ENCODE assay signal across 8 mouse cellular contexts in genomic region chr11:98741622-98742396, GRCm38 (mm10). TPM values are rescaled to one million over a fixed set of nuclear protein-coding genes. Genes with fewer than 3 reads are reported as not detected.
DNase-seq lines count a peak whose midpoint lies in the region; ATAC-seq and TF ChIP-seq lines count a peak whose summit lies in the region.

No protein-coding gene starts in this region.

- ATAC-seq in intestine, embryonic 16.5 days = peak; percentile 62
- ATAC-seq in midbrain, postnatal 0 days (ENCODE audit: low FRiP score) = peak; percentile 69
- ATAC-seq in stomach, postnatal 0 days (ENCODE audit: low FRiP score, low TSS enrichment) = peak; percentile 80

- TF ChIP-seq EP300 in stomach, postnatal 0 days (optimal IDR thresholded peaks at IDR 0.05) = no peak

- DNase-seq in right cerebral cortex, adult 18-20 months = peak; percentile 82
- no peak for DNase-seq in right cerebral cortex, postnatal 36 days (ENCODE audit: low spot score in 2 of 2)
- peak; percentile 65 to 82 for DNase-seq in cerebellum, postnatal 4 days (ENCODE audit: low spot score in 2 of 2)
- peak; percentile 70 to 80 for DNase-seq in gastrocnemius, postnatal 36 days
- peak; percentile 37 for DNase-seq in liver, adult 2 months (ENCODE audit: extremely low read depth, low read depth, low spot score)
- peak; percentile 92 for DNase-seq in midbrain, postnatal 0 days (ENCODE audit: low spot score)
- DNase-seq in stomach, postnatal 0 days (ENCODE audit: low spot score) = peak; percentile 90

- H3K4me2 ChIP-seq in intestine, embryonic 16.5 days (ENCODE audit: low read depth, low read length) = peak overlapping the region; percentile 85
- peak overlapping the region; percentile 94 for H3K4me2 ChIP-seq in midbrain, postnatal 0 days (ENCODE audit: low read depth, low read length, poor library complexity, severe bottlenecking)
- H3K4me2 ChIP-seq in stomach, postnatal 0 days (replicated peaks; ENCODE audit: low read depth) = peak overlapping the region; percentile 87

- no peaks in the 10 kb centered on the region for H3K36me3 ChIP-seq in intestine, embryonic 16.5 days (ENCODE audit: control insufficient read depth, insufficient read depth, low read length)
- no peaks in the 10 kb centered on the region for H3K36me3 ChIP-seq in liver, adult 2 months (ENCODE audit: control insufficient read depth, insufficient read depth, low read length)
- H3K36me3 ChIP-seq in midbrain, postnatal 0 days (ENCODE audit: insufficient read depth, low read length) = no peaks in the 10 kb centered on the region
- no peaks in the 10 kb centered on the region for H3K36me3 ChIP-seq in stomach, postnatal 0 days (ENCODE audit: control insufficient read depth, insufficient read depth, low read length)

- peaks cover 14% of the 10 kb centered on the region; the same call in 1 of the 2 replicates for H3K79me2 ChIP-seq in liver, adult 2 months (ENCODE audit: control insufficient read depth, insufficient read depth, low read length)

- peak overlapping the region; percentile 99 for H3K9ac ChIP-seq in intestine, embryonic 16.5 days (ENCODE audit: low read depth, low read length)
- peak overlapping the region; percentile 93 for H3K9ac ChIP-seq in liver, adult 2 months (ENCODE audit: low read depth, low read length)
- H3K9ac ChIP-seq in midbrain, postnatal 0 days (replicated peaks; ENCODE audit: low read length, poor library complexity, severe bottlenecking) = peak overlapping the region; percentile 99
- H3K9ac ChIP-seq in stomach, postnatal 0 days (ENCODE audit: low read length) = peak overlapping the region; percentile 98

- no peak for TF ChIP-seq POLR2A in liver, adult 2 months (IDR thresholded peaks at IDR 0.05; ENCODE audit: extremely low read depth, insufficient read depth, low read length)

- WGBS in intestine, embryonic 16.5 days = under 1% methylated on average over 73 of the region's 86 CpGs
- WGBS in liver, adult 2 months = under 1% methylated on average over 65 of the region's 86 CpGs
- WGBS in midbrain, postnatal 0 days = 1% methylated on average over 56 of the region's 86 CpGs
- under 1% methylated on average over 45 of the region's 86 CpGs for WGBS in stomach, postnatal 0 days

- intact Hi-C loops in gastrocnemius, postnatal 36 days (cut with DNase I) = loop anchor here (2.0 kb wide), 1 partner anchor 47 kb away; no protein-coding TSS in a partner anchor

- peak overlapping the region; percentile 94 for H3K4me3 ChIP-seq in intestine, embryonic 16.5 days (ENCODE audit: low read length)
- H3K4me3 ChIP-seq in liver, adult 2 months (ENCODE audit: insufficient read depth, low read depth, low read length) = peak overlapping the region; percentile 95
- H3K4me3 ChIP-seq in midbrain, postnatal 0 days (ENCODE audit: low read depth, low read length) = peak overlapping the region; percentile 79
- H3K4me3 ChIP-seq in stomach, postnatal 0 days (ENCODE audit: low read depth, low read length) = peak overlapping the region; percentile 98

- TF ChIP-seq CTCF in liver, adult 2 months (IDR thresholded peaks at IDR 0.05; ENCODE audit: low read depth, low read length) = peak; percentile 56
- peak; percentile 38; the same call in 1 of the 2 replicates for TF ChIP-seq CTCF in midbrain, postnatal 0 days (IDR thresholded peaks at IDR 0.05)
- TF ChIP-seq CTCF in stomach, postnatal 0 days (IDR thresholded peaks at IDR 0.05; ENCODE audit: low read depth) = peak; percentile 57

- no peaks in the 10 kb centered on the region for H3K27me3 ChIP-seq in intestine, embryonic 16.5 days (replicated peaks; ENCODE audit: control insufficient read depth, insufficient read depth, low read length)
- H3K27me3 ChIP-seq in liver, adult 2 months (ENCODE audit: control insufficient read depth, insufficient read depth, low read length) = no peaks in the 10 kb centered on the region
- H3K27me3 ChIP-seq in midbrain, postnatal 0 days (ENCODE audit: insufficient read depth, low read length) = no peaks in the 10 kb centered on the region
- H3K27me3 ChIP-seq in stomach, postnatal 0 days (ENCODE audit: control insufficient read depth, insufficient read depth, low read length) = no peaks in the 10 kb centered on the region

- H3K4me1 ChIP-seq in intestine, embryonic 16.5 days (ENCODE audit: control insufficient read depth, insufficient read depth, low read length) = peaks cover 51% of the 10 kb centered on the region
- peaks cover 20% of the 10 kb centered on the region for H3K4me1 ChIP-seq in liver, adult 2 months (ENCODE audit: control insufficient read depth, insufficient read depth, low read length)
- H3K4me1 ChIP-seq in midbrain, postnatal 0 days (ENCODE audit: insufficient read depth, low read length) = peaks cover 37% of the 10 kb centered on the region
- peaks cover 31% of the 10 kb centered on the region for H3K4me1 ChIP-seq in stomach, postnatal 0 days (replicated peaks; ENCODE audit: control insufficient read depth, insufficient read depth)

- H3K27ac ChIP-seq in intestine, embryonic 16.5 days (ENCODE audit: low read length) = peak overlapping the region; percentile 99
- peak overlapping the region; percentile 56 for H3K27ac ChIP-seq in liver, adult 2 months (replicated peaks; ENCODE audit: insufficient read depth, low read depth, low read length)
- H3K27ac ChIP-seq in midbrain, postnatal 0 days (ENCODE audit: low read depth, low read length) = peak overlapping the region; percentile 99
- peak overlapping the region; percentile 99 for H3K27ac ChIP-seq in stomach, postnatal 0 days (replicated peaks)

- no peaks in the 10 kb centered on the region for H3K9me3 ChIP-seq in intestine, embryonic 16.5 days (ENCODE audit: control insufficient read depth, low read length)
- no peaks in the 10 kb centered on the region for H3K9me3 ChIP-seq in midbrain, postnatal 0 days (ENCODE audit: low read length)
- H3K9me3 ChIP-seq in stomach, postnatal 0 days (ENCODE audit: control insufficient read depth, low read length) = no peaks in the 10 kb centered on the region

RNA-seq across cellular contexts. Expression of gene Thra, which starts 1.4 kb away (rescaled TPM):
- total RNA-seq in gastrocnemius, postnatal 36 days (2021) = 10 to 100 TPM; 72.6 to 75.7 TPM
- polyA plus RNA-seq in intestine, embryonic 16.5 days (2015; fragmentation: Nextera tagmentation; extraction: Ambion mirVana) = 41.5 and 42.0 TPM in 2 replicates
- total RNA-seq in liver, adult 2 months (2014; rRNA removed) = 5.5 and 8.9 TPM in 2 replicates
- 13.6 and 14.9 TPM in 2 replicates for polyA plus RNA-seq in liver, adult 2 months (2012; rRNA removed)
- 774 and 843 TPM in 2 replicates for total RNA-seq in midbrain, postnatal 0 days (2014; rRNA removed)
- polyA plus RNA-seq in midbrain, postnatal 0 days (2015; fragmentation: Nextera tagmentation; extraction: Ambion mirVana) = 165 and 182 TPM in 2 replicates
- 24.0 and 24.5 TPM in 2 replicates for polyA plus RNA-seq in stomach, postnatal 0 days (2015; fragmentation: Nextera tagmentation; extraction: Ambion mirVana)

RNA-seq across cellular contexts. Expression of gene Med24, which starts 12.6 kb away (rescaled TPM):
- total RNA-seq in gastrocnemius, postnatal 36 days (2021) = 10 to 100 TPM; 41.4 to 41.9 TPM
- polyA plus RNA-seq in intestine, embryonic 16.5 days (2015; fragmentation: Nextera tagmentation; extraction: Ambion mirVana) = 36.8 and 38.5 TPM in 2 replicates
- 3.9 and 6.2 TPM in 2 replicates for total RNA-seq in liver, adult 2 months (2014; rRNA removed)
- 16.2 and 23.2 TPM in 2 replicates for polyA plus RNA-seq in liver, adult 2 months (2012; rRNA removed)
- total RNA-seq in midbrain, postnatal 0 days (2014; rRNA removed) = 66.6 and 81.2 TPM in 2 replicates
- 52.2 and 59.8 TPM in 2 replicates for polyA plus RNA-seq in midbrain, postnatal 0 days (2015; fragmentation: Nextera tagmentation; extraction: Ambion mirVana)
- 16.5 and 18.7 TPM in 2 replicates for polyA plus RNA-seq in stomach, postnatal 0 days (2015; fragmentation: Nextera tagmentation; extraction: Ambion mirVana)

RNA-seq across cellular contexts. Expression of gene Nr1d1, which starts 33.3 kb away (rescaled TPM):
- total RNA-seq in gastrocnemius, postnatal 36 days (2021) = 100 to 1,000 TPM in 1 of 2 experiments, 10 to 100 TPM in 1; 86.6 to 139 TPM
- polyA plus RNA-seq in intestine, embryonic 16.5 days (2015; fragmentation: Nextera tagmentation; extraction: Ambion mirVana) = 2.3 and 2.7 TPM in 2 replicates
- 19.0 and 45.4 TPM in 2 replicates for total RNA-seq in liver, adult 2 months (2014; rRNA removed)
- polyA plus RNA-seq in liver, adult 2 months (2012; rRNA removed) = 75.4 and 106 TPM in 2 replicates
- total RNA-seq in midbrain, postnatal 0 days (2014; rRNA removed) = 7.1 and 11.0 TPM in 2 replicates
- polyA plus RNA-seq in midbrain, postnatal 0 days (2015; fragmentation: Nextera tagmentation; extraction: Ambion mirVana) = 12.3 and 14.3 TPM in 2 replicates
- polyA plus RNA-seq in stomach, postnatal 0 days (2015; fragmentation: Nextera tagmentation; extraction: Ambion mirVana) = 7.5 and 7.9 TPM in 2 replicates

RNA-seq across cellular contexts. Expression of gene Csf3, which starts 40.7 kb away (rescaled TPM):
- total RNA-seq in gastrocnemius, postnatal 36 days (2021) = not detected
- polyA plus RNA-seq in intestine, embryonic 16.5 days (2015; fragmentation: Nextera tagmentation; extraction: Ambion mirVana) = 0.10 TPM in 1 of 2 replicates, not detected in the other
- not detected in 2 replicates for total RNA-seq in liver, adult 2 months (2014; rRNA removed)
- polyA plus RNA-seq in liver, adult 2 months (2012; rRNA removed) = 0.07 TPM in 1 of 2 replicates, not detected in the other
- total RNA-seq in midbrain, postnatal 0 days (2014; rRNA removed) = not detected in 2 replicates
- not detected in 2 replicates for polyA plus RNA-seq in midbrain, postnatal 0 days (2015; fragmentation: Nextera tagmentation; extraction: Ambion mirVana)
- 0.08 and 0.11 TPM in 2 replicates for polyA plus RNA-seq in stomach, postnatal 0 days (2015; fragmentation: Nextera tagmentation; extraction: Ambion mirVana)

RNA-seq across cellular contexts. Expression of gene Msl1, which starts 53.5 kb away (rescaled TPM):
- 10 to 100 TPM; 49.0 to 51.4 TPM for total RNA-seq in gastrocnemius, postnatal 36 days (2021)
- polyA plus RNA-seq in intestine, embryonic 16.5 days (2015; fragmentation: Nextera tagmentation; extraction: Ambion mirVana) = 13.5 and 14.5 TPM in 2 replicates
- 15.5 and 17.7 TPM in 2 replicates for total RNA-seq in liver, adult 2 months (2014; rRNA removed)
- polyA plus RNA-seq in liver, adult 2 months (2012; rRNA removed) = 17.0 and 17.2 TPM in 2 replicates
- total RNA-seq in midbrain, postnatal 0 days (2014; rRNA removed) = 88.3 and 107 TPM in 2 replicates
- polyA plus RNA-seq in midbrain, postnatal 0 days (2015; fragmentation: Nextera tagmentation; extraction: Ambion mirVana) = 22.3 and 25.8 TPM in 2 replicates
- 11.3 and 13.8 TPM in 2 replicates for polyA plus RNA-seq in stomach, postnatal 0 days (2015; fragmentation: Nextera tagmentation; extraction: Ambion mirVana)

Comparison
In these comparisons a context has a peak if more than half of its experiments do, and no peak if none do; other contexts are left out.
1. DNase-seq: peak in right cerebral cortex, adult 18-20 months (single experiment), cerebellum, postnatal 4 days (2 of 2), gastrocnemius, postnatal 36 days (2 of 2), liver, adult 2 months (single experiment), midbrain, postnatal 0 days (single experiment) and stomach, postnatal 0 days (single experiment); none in right cerebral cortex, postnatal 36 days (0 of 2).
2. Peak in every context shown above with its lines, with median percentiles within 50 percentile points of each other: ATAC-seq, H3K27ac ChIP-seq, H3K4me2 ChIP-seq, H3K4me3 ChIP-seq, H3K9ac ChIP-seq and CTCF ChIP-seq.